Mouse (Mus musculus) forebrain, embryonic 13.5 days (tissue): Measurements from ENCODE around the gene Syt6. TPM values are rescaled to one million over a fixed set of nuclear protein-coding genes. Genes with fewer than 3 reads are reported as not detected.

ENCODE experiments used
- ATAC-seq: fragments of 200-750 bp; cut with Nextera tagmentation; 2 replicates; pipeline ENCODE4 v1.8.0; 2017
- H3K27ac ChIP-seq: fragments of 300-500 bp; sonication (generic); 2 replicates; pipeline ENCODE4 v1.5.1; 2015; ENCODE audit warnings: inconsistent platforms, mild to moderate bottlenecking, moderate library complexity
- H3K27me3 ChIP-seq: fragments of 300-500 bp; sonication (generic); 2 replicates; pipeline ENCODE4 v1.6.1; 2015; ENCODE audit warnings: mild to moderate bottlenecking, inconsistent platforms
- H3K36me3 ChIP-seq: fragments of 300-500 bp; sonication (generic); 2 replicates; pipeline ENCODE4 v1.6.1; 2015; ENCODE audit warnings: mild to moderate bottlenecking, inconsistent platforms; ENCODE audit not compliant: poor library complexity, severe bottlenecking
- H3K4me1 ChIP-seq: fragments of 300-500 bp; sonication (generic); 2 replicates; pipeline ENCODE4 v1.6.1; 2015; ENCODE audit warnings: inconsistent platforms
- H3K4me2 ChIP-seq: fragments of 300-500 bp; sonication (generic); 2 replicates; pipeline ENCODE4 v1.6.1; 2015; ENCODE audit warnings: inconsistent platforms, mild to moderate bottlenecking, moderate library complexity
- H3K4me3 ChIP-seq: fragments of 300-500 bp; sonication (generic); 2 replicates; pipeline ENCODE4 v1.5.1; 2015; ENCODE audit warnings: mild to moderate bottlenecking, inconsistent platforms
- H3K9ac ChIP-seq: fragments of 300-500 bp; sonication (generic); 2 replicates; pipeline ENCODE4 v1.6.1; 2015; ENCODE audit warnings: mild to moderate bottlenecking, inconsistent platforms
- H3K9me3 ChIP-seq: fragments of 300-500 bp; sonication (generic); replicated peaks from 2 replicates; pipeline ENCODE4 v1.6.1; 2016; ENCODE audit warnings: inconsistent platforms
- WGBS: fragments of 180-500 bp; shearing (Covaris S2); methylation state at CpG from one replicate; pipeline ENCODE4 v1.1.7; 2015; 5-methylcytosine and 5-hydroxymethylcytosine counted together
- polyA plus RNA-seq: library from polyadenylated mRNA; unstranded; fragments of >200 nt; fragmentation: Nextera tagmentation; extraction: Ambion mirVana; gene quantifications from 2 replicates; pipeline ENCODE4 v1.2.1, GENCODE M21; 2015

Syt6 gene
- 6.2 and 9.0 TPM in 2 replicates for polyA plus RNA-seq

- H3K4me3 ChIP-seq, result peak within 1 kb of the TSS; percentile 58
- no peaks in the 10 kb centered on the region for H3K36me3 ChIP-seq
- H3K4me2 ChIP-seq, result peak within 1 kb of the TSS; percentile 97
- H3K9me3 ChIP-seq, result no peaks in the 10 kb centered on the region
- WGBS, result 2% methylated on average over 39 of the region's 44 CpGs
- peaks cover 45% of the 10 kb centered on the region for H3K4me1 ChIP-seq
- peak; percentile 42 for ATAC-seq
- H3K9ac ChIP-seq, result peak within 1 kb of the TSS; percentile 76
- H3K27ac ChIP-seq, result no peak within 1 kb of the TSS
- peaks cover 81% of the 10 kb centered on the region for H3K27me3 ChIP-seq
Measured at GRCm38 (mm10) chr3:103575156-103575892, at the start of gene Syt6. TSS of gene Syt6 (plus strand) at chr3:103575231.

- ATAC-seq, result no peak
- Histone ChIP-seq H3K9ac (no peak overlapping the region), H3K27me3 (no peaks in the 10 kb centered on the region), H3K36me3 (no peaks in the 10 kb centered on the region), H3K4me2 (no peak overlapping the region), H3K4me1 (no peaks in the 10 kb centered on the region), H3K27ac (no peak overlapping the region), H3K9me3 (no peaks in the 10 kb centered on the region), H3K4me3 (no peak overlapping the region)
- WGBS, result 81% methylated on average over 4 of the region's 4 CpGs
Measured at GRCm38 (mm10) chr3:103526201-103526704, 48.8 kb upstream of the Syt6 start.

- no peak overlapping the region for H3K4me3 ChIP-seq
- no peaks in the 10 kb centered on the region for H3K36me3 ChIP-seq
- no peaks in the 10 kb centered on the region for H3K9me3 ChIP-seq
- no peak for ATAC-seq
- no peak overlapping the region for H3K9ac ChIP-seq
- H3K4me2 ChIP-seq, result no peak overlapping the region
- no peaks in the 10 kb centered on the region for H3K4me1 ChIP-seq
- H3K27ac ChIP-seq, result no peak overlapping the region
- WGBS, result 27% methylated on average over 2 of the region's 2 CpGs
- H3K27me3 ChIP-seq, result no peaks in the 10 kb centered on the region
Measured at GRCm38 (mm10) chr3:103526864-103527263, 48.2 kb upstream of the Syt6 start.

GRCm38 (mm10) chr3:103534036-103534435 lies 41.0 kb upstream of the Syt6 start:
- no peak overlapping the region for H3K4me3 ChIP-seq
- no peaks in the 10 kb centered on the region for H3K9me3 ChIP-seq
- no peak overlapping the region for H3K27ac ChIP-seq
- H3K9ac ChIP-seq, result no peak overlapping the region
- H3K27me3 ChIP-seq, result 0 out of 2 replicates have a peak, but pooled peaks cover 6% of the 10 kb centered on the region
- WGBS, result 93% methylated on average over 9 of the region's 9 CpGs
- no peak for ATAC-seq
- H3K4me1 ChIP-seq, result peaks cover 7% of the 10 kb centered on the region; the same call in 1 of the 2 replicates
- no peaks in the 10 kb centered on the region for H3K36me3 ChIP-seq
- H3K4me2 ChIP-seq, result no peak overlapping the region

GRCm38 (mm10) chr3:103535207-103535606 lies 39.8 kb upstream of the Syt6 start:
- Histone ChIP-seq H3K36me3 (no peaks in the 10 kb centered on the region), H3K4me1 (peaks cover 9% of the 10 kb centered on the region; the same call in 1 of the 2 replicates), H3K27me3 (peaks cover 6% of the 10 kb centered on the region; the same call in 1 of the 2 replicates), H3K9me3 (no peaks in the 10 kb centered on the region), H3K4me2 (no peak overlapping the region), H3K9ac (no peak overlapping the region), H3K4me3 (no peak overlapping the region), H3K27ac (no peak overlapping the region)
- 50% methylated on average over 5 of the region's 5 CpGs for WGBS
- no peak for ATAC-seq

- H3K4me2 ChIP-seq, result no peak overlapping the region
- peaks cover 8% of the 10 kb centered on the region; the same call in 1 of the 2 replicates for H3K27me3 ChIP-seq
- H3K27ac ChIP-seq, result no peak overlapping the region
- ATAC-seq, result no peak
- 0 out of 2 replicates have a peak, but pooled peaks cover 5% of the 10 kb centered on the region for H3K9me3 ChIP-seq
- H3K36me3 ChIP-seq, result no peaks in the 10 kb centered on the region
- H3K9ac ChIP-seq, result no peak overlapping the region
- 59% methylated on average over 7 of the region's 7 CpGs for WGBS
- H3K4me1 ChIP-seq, result peaks cover 15% of the 10 kb centered on the region
- H3K4me3 ChIP-seq, result no peak overlapping the region
Measured at GRCm38 (mm10) chr3:103539148-103539547, 35.9 kb upstream of the Syt6 start.

- Histone ChIP-seq H3K4me2 (no peak overlapping the region), H3K4me1 (peaks cover 10% of the 10 kb centered on the region; the same call in 1 of the 2 replicates), H3K27ac (no peak overlapping the region), H3K4me3 (no peak overlapping the region), H3K36me3 (no peaks in the 10 kb centered on the region), H3K9me3 (0 out of 2 replicates have a peak, but pooled peaks cover 5% of the 10 kb centered on the region), H3K27me3 (no peaks in the 10 kb centered on the region), H3K9ac (no peak overlapping the region)
- ATAC-seq, result no peak
- 63% methylated on average over 2 of the region's 2 CpGs for WGBS
Measured at GRCm38 (mm10) chr3:103546166-103546565, 28.9 kb upstream of the Syt6 start.

GRCm38 (mm10) chr3:103546626-103547025 lies 28.4 kb upstream of the Syt6 start:
- no peak overlapping the region for H3K4me3 ChIP-seq
- no peak for ATAC-seq
- peaks cover 4% of the 10 kb centered on the region; the same call in 1 of the 2 replicates for H3K27me3 ChIP-seq
- H3K36me3 ChIP-seq, result no peaks in the 10 kb centered on the region
- peaks cover 10% of the 10 kb centered on the region; the same call in 1 of the 2 replicates for H3K4me1 ChIP-seq
- H3K9ac ChIP-seq, result no peak overlapping the region
- no peak overlapping the region for H3K27ac ChIP-seq
- no peak overlapping the region for H3K4me2 ChIP-seq
- WGBS, result 88% methylated on average over 3 of the region's 3 CpGs
- 0 out of 2 replicates have a peak, but pooled peaks cover under 1% of the 10 kb centered on the region for H3K9me3 ChIP-seq

GRCm38 (mm10) chr3:103550236-103550635 lies 24.8 kb upstream of the Syt6 start:
- H3K36me3 ChIP-seq, result no peaks in the 10 kb centered on the region
- no peaks in the 10 kb centered on the region for H3K9me3 ChIP-seq
- no peak overlapping the region for H3K27ac ChIP-seq
- 16% methylated on average over 5 of the region's 5 CpGs for WGBS
- peaks cover 10% of the 10 kb centered on the region; the same call in 1 of the 2 replicates for H3K4me1 ChIP-seq
- ATAC-seq, result no peak
- H3K27me3 ChIP-seq, result peaks cover 9% of the 10 kb centered on the region; the same call in 1 of the 2 replicates
- no peak overlapping the region for H3K4me3 ChIP-seq
- H3K4me2 ChIP-seq, result no peak overlapping the region
- H3K9ac ChIP-seq, result no peak overlapping the region

GRCm38 (mm10) chr3:103567226-103567625 lies 7.8 kb upstream of the Syt6 start:
- Histone ChIP-seq H3K36me3 (no peaks in the 10 kb centered on the region), H3K4me2 (no peak overlapping the region), H3K4me3 (no peak overlapping the region), H3K4me1 (peaks cover 10% of the 10 kb centered on the region; the same call in 1 of the 2 replicates), H3K9ac (no peak overlapping the region), H3K27ac (no peak overlapping the region), H3K27me3 (peaks cover 22% of the 10 kb centered on the region), H3K9me3 (no peaks in the 10 kb centered on the region)
- 37% methylated on average over 3 of the region's 3 CpGs for WGBS
- ATAC-seq, result no peak

- no peak for ATAC-seq
- Histone ChIP-seq H3K9me3 (no peaks in the 10 kb centered on the region), H3K4me2 (no peak overlapping the region), H3K4me1 (peaks cover 50% of the 10 kb centered on the region), H3K27me3 (peaks cover 71% of the 10 kb centered on the region), H3K36me3 (no peaks in the 10 kb centered on the region), H3K27ac (no peak overlapping the region), H3K9ac (no peak overlapping the region), H3K4me3 (no peak overlapping the region)
- 75% methylated on average over 4 of the region's 4 CpGs for whole genome bisulfite sequencing
Measured at GRCm38 (mm10) chr3:103572526-103572925, 2.5 kb upstream of the Syt6 start.

- Histone ChIP-seq H3K27me3 (peaks cover 79% of the 10 kb centered on the region), H3K27ac (no peak overlapping the region), H3K4me3 (peak overlapping the region; percentile 22), H3K36me3 (no peaks in the 10 kb centered on the region), H3K9me3 (no peaks in the 10 kb centered on the region), H3K4me1 (peaks cover 45% of the 10 kb centered on the region), H3K9ac (peak overlapping the region; percentile 30; the same call in 1 of the 2 replicates), H3K4me2 (peak overlapping the region; percentile 51)
- WGBS, result 1% methylated on average over 20 of the region's 20 CpGs
- ATAC-seq, result no peak
Measured at GRCm38 (mm10) chr3:103573106-103573790, 1.8 kb upstream of the Syt6 start.
